Mouse (Mus musculus): ENCODE results near the gene Sfxn2. TPM values are rescaled to one million over a fixed set of nuclear protein-coding genes. Genes with fewer than 3 reads are reported as not detected.
"Not testable (repeated sequence)": the region's sequence is repeated elsewhere in the genome, so short reads cannot be mapped to it uniquely, and the experiment has no call there.

Sfxn2 gene
- total RNA-seq, 4 experiments from 2014 or later: 7.3 to 9.2 (median 7.5) TPM

DNA sequence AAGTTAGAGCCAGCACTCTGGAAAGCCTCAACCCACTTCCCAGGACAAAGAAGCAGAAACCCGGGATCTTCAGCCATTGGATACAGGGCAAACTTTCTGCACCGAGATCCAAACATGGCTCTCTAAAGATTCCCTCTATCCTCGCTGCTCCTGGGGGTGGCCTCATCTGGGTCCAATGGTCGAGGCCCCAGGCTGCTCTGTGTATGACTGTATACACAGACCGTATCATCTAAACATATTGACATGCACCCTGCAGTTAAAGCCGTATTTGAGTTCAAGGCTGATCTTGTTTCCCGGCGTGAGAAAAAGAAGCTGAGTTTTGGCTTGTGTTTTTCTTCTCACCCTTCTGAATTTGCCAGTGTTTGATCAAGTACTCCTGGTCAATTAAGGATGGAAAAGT lies 30.4 kb upstream of the Sfxn2 start:
- no peak for DNase-seq (ENCODE audit: low spot score in 2 of 2)

DNA sequence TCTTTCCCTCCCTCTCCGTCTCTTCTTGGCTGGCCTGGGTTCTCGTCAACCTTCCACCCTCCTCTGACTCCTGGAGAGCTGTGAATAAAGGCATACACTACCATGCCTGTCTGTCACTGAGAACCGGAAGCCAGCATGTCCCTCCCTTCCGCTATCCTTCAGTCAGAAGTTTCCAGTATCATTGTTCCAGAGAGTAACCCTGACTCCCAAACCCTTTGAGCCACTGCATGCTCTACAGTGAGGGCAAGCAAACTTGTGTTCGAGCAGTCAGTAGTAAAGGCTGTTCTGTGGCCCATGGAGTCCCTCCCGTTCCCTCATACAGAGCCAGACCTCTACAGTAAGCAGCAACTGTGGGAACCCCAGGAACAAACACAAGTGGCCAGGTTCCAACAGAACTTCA lies 25.6 kb upstream of the Sfxn2 start:
- no peak for DNase-seq (ENCODE audit: low spot score in 2 of 2)

DNA sequence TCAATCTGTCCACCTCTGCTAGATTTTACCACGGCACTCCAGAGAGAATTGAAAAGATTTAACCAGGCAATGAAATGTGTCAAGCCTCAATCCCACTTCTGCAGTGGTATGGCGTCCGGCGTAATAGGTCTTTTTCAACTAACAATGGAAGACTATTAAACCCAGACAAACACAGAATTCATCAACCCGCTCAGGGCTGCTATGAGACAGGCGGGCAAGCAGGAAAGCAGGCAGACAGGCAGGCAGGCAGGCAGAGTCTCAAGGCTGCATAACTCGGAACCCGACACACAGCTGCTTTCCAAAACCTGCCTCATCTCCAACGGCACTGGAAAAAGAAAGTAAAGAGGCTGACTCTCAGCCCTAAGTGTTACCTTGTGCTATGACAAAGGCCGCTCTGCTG lies 25.1 kb upstream of the Sfxn2 start:
- DNase-seq (ENCODE audit: low spot score in 2 of 2): no peak

DNA sequence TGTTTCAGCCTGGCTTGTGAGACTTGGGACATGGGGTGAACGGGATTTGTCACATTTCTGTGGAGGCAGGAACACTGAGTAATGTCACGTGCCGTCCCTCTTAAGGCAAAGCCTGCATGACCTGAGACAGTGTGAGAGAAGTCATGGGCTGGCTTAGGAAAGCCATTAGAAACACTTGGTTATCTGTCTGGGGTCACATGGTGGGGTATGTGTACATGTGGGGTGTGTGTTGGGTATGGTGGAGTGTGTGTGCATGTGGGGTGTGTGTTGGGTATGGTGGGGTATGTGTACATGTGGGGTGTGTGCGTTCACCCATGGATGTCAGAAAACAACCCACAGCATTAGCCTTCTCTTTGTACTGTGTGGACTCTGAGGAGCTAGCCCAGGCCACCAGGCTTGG lies 22.8 kb upstream of the Sfxn2 start:
- no peak for DNase-seq (ENCODE audit: low spot score in 2 of 2)

DNA sequence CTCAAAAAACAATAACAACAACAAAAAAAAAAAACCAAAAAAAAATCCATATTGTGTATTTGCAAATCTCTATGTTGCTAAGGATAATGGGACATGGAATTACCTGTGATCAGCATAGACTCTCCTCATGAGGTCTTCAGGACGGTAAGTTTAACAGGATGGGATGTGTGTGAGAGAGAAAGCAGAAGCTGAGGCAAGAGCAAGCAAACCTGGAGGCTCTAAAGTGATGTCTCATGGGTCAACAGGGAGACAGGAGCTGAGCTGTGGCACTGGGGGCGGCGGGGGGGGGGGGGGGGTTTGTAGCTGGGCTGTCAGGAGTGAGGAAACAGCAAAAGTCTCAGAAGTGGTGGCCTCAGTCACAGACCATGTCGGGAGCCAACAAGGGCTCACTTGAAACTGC lies 20.7 kb upstream of the Sfxn2 start:
- no peak for DNase-seq (ENCODE audit: low spot score in 2 of 2)

DNA sequence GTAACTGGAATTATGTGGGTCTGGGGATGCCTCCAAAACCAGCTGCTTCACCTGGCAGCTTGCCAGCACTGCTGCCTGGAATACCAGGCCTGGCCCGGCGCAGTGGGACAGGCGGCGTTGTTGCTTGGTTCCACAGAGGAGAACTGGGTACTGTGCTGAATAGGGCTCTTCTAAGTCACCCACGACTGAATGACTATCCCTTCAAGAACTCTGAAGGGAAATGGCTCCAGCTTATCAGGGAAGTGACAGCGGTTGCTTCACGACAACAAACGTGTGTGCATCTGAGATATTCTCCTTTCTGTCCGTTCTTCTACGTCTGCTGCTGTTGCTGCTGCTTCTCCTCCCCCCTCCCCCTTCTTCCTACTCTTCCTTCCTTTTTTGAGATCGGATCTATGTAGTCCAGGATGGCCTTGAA lies 19.6 kb upstream of the Sfxn2 start:
- peak in 1 of 2 experiments; percentile 57 for DNase-seq (ENCODE audit: low spot score in 2 of 2)

DNA sequence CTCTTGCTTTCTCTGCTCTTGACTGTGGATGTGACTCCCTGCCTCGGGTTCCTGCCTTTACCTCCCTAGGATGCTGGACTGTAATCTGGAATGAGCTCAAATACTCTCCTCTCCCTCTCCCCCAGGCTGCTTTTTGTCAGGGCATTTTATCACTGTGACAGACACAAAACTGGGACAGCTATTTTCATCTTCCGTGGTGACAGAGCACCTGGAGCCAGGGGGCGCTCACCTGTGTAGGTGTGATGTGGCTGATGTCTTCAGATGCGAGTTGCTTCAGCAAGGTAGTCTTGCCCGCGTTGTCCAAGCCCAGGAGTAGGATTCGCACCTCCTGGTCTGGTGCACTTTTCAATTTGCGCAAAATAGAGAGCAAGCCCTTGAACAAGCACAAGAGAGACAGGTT lies 15.2 kb upstream of the Sfxn2 start:
- DNase-seq (ENCODE audit: low spot score in 2 of 2): no peak

DNA sequence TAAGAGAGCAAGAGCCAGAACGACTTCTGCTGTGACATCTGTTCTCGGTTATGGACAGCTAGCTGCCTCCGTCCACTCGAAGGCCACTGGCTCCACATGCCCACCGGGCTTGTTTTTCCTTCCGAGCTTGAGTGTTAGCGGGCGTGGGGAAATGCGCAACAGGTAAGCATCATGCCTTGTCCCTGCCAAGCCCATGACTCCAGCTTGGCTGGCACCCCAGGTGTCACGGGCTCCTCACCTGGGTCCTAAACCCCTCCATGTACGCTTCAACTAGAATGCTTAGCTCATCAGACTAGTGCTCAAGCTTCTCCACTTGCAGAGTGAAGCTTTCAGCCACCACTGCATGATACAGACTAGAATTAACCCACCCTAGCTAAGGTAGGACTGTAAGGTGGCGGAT lies 14.5 kb upstream of the Sfxn2 start:
- no peak for DNase-seq (ENCODE audit: low spot score in 2 of 2)

DNA sequence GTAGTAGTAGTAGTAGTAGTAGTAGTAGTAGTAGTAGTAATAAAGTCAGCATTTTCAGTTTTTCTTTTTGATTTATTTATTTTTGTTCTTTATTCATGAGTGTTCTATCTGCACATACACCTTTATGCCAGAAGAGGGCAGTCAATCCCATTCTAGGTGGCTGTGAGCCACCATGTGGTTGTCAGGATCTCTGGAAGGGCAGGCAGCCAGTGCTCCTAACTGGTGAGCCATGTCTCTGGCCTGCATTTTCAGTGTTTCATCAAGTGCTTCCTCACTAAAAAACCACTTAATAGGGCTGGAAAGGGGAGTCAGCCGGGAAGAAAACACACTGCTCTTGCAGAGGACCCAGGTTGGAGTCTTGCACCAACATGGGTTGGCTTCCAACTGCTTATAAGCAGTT lies 11.0 kb upstream of the Sfxn2 start:
- peak in 1 of 2 experiments; percentile 52 for DNase-seq (ENCODE audit: low spot score in 2 of 2)

DNA sequence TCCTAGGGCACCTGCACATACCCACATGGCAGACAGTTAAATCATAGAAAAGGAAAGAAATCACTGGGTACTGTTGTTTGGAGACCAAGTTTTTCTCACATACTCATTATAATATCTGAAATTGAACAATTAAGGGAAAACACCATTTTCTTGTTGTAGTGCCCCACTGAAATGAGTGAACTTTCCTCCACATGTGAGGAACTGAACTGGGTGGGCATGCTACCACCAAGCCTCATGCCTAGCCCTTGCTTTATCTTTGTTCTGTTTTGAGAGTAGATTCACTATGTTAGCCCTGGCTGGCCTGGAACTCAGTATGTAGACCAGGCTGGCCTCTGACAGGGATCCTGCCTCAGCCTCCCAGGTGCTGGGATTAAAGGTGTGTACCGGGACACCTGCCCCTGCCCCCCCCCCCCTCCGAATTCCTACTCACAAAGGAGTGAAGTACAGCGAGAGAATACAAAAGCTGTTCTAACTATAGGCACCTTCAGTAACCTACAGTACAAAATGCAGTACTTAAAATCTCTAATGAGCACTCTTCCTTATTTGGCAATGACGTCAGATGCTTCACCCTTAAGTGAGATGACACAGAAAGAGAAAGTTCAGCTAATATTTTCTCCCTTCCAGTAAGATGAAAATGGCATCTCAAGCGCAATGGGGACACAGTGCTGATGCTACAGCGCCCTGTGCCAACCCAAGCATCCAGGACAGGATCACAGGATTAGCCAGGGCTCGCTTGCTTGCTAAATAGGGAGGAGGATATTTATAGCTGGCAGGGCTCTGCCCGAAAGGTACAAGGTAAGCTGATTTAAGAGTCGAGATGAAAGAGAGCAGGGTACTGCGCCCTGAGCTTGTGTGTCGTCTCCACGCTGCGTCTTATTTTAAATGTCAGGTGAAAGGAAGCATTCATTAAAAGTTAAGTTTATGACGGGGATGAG lies 10.3 kb upstream of the Sfxn2 start:
- DNase-seq (ENCODE audit: low spot score in 2 of 2): no peak

DNA sequence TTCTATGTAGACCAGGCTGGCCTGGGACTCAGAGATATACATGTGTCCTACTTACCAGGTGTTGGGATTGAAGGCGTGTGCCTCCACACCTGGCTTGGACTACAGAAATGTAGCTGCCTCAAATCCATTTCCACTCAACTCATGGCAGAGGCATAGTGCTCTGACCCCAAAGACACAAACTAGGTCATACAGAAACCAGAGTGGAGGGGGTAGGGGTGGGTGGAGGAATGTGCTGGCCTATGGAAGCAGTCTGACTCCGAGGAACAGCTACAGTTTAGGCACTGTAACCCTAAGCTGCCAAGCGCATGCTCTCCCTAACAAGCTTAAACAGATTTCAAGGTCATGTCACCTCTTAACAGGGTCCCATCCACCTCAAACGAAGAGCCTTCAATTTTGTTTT lies 9.6 kb upstream of the Sfxn2 start:
- DNase-seq (ENCODE audit: low spot score in 2 of 2): no peak

DNA sequence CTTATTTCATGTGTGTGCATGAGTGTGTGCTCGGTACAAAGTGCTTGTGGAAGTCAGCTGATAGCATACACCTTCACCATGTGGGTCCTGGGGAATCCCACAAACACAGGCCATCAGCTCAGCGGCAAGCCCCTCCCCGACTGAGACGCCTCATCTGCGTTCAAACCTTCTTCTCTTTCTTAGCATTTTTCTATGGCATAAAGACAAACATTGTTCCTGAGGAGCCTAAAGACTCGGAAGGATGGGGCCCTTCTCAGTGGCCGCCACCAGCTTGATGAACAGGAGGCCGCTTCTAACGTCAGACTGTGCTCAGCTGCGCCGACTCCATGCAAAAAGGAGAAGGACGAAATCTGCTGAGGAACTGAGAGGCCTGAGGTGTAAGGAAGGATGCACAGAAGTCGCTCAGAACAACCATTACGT lies 9.1 kb upstream of the Sfxn2 start:
- DNase-seq (ENCODE audit: low spot score in 2 of 2): no peak

DNA sequence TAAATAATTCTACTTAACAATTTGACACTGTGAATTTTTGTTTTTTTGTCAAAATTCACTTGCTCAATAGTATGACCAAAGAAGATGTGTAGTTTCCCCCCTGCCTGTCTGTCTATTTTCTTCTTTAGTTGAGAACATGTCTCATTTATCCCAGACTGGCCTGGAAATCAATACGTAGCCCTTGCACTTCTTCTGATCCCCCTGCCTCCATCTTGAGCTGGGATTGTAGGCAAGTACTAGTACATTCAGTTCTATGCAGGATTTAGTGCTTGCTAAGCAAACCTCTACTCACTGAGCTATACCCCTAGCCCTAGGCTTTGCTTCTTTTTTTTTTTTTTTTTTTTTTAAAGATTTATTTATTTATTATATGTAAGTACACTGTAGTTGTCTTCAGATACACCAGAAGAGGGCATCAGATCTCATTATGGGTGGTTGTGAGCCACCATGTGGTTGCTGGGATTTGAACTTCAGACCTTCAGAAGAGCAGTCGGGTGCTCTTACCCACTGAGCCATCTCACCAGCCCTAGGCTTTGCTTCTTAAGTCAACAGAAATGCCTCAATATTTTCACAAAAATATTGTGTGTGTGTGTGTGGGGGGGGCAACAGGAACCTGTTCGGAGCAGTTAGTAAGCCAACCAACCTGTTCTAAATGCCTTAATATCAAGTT lies 1.8 kb upstream of the Sfxn2 start:
- DNase-seq (ENCODE audit: low spot score in 2 of 2): not testable (repeated sequence)

DNA sequence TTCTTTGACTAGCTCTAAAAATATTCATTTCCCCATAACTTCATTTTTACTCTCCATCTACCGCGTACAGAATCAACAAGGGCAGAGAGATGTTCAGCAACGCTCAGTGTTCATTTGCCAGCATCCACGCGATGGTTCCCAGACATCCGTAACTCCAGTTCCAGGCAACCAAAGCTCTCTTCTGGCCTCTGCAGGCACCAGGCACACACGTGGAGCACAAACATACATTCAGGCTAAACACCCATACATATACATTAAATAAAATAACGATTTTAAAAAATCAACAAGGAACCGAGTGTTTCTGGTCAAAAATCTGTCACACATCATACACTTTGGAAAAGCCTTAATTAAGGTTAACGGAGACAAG lies 1.3 kb upstream of the Sfxn2 start:
- no peak for DNase-seq (ENCODE audit: low spot score in 2 of 2)

DNA sequence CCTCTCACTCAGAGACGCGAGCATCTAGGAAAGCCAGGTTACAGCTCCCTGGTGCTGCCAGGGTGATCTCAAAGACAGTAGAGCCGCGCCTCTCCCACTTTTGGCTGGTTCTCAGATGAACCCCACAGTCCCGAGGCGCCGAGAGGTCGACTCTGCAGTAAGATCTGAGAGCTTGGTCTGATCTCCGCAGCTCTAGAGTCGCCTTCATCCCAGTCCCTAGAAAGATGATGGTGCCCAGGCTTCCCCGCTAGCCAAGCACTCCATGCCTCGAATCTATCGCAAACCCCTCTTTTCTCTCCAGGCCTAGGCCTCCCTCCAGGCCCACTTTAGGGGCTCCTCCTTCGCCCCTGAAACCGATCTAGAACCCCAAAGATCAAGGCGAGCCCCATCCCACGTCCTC lies 617 bp upstream of the Sfxn2 start:
- DNase-seq (ENCODE audit: low spot score in 2 of 2): no peak

DNA sequence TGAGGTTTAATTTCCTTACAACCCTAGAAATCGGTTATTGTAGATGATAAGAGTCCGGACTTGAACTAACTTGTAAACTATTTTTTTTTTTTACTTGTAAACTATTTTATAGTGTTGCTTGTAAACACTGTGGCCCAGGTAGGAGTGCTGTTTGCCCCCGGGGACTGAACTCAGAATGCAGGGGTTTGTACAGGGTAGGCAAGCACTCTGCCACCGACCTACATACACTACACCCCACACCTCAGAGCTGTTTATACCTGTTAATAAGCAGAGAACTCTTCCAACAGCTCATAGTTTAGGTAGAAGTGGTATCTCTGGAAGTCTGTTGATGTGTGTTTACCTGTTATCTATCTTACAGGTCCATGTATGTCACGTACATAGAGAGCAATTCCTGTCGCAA lies 825 bp downstream of the Sfxn2 start:
- DNase-seq (ENCODE audit: low spot score in 2 of 2): no peak

DNA sequence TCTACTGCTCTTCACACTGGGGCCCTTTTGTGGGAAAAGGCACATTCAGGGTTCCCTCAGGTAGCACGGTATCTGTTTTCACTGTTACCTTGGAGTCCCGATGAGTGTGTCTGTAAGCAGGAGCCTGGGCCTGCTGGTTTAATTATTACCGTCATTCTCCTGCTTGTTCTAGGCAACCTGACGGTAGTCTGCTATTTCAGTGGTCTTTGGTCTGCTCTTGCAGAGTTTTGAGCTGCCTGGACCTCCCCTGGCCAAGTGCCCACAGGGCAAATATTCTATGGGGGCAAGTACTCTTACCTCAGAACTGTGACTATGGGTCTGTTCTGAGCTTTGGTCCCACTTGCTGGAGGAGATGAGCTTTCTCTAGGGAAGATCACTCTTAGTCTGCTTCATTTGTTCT lies 2.0 kb downstream of the Sfxn2 start:
- DNase-seq (ENCODE audit: low spot score in 2 of 2): no peak

DNA sequence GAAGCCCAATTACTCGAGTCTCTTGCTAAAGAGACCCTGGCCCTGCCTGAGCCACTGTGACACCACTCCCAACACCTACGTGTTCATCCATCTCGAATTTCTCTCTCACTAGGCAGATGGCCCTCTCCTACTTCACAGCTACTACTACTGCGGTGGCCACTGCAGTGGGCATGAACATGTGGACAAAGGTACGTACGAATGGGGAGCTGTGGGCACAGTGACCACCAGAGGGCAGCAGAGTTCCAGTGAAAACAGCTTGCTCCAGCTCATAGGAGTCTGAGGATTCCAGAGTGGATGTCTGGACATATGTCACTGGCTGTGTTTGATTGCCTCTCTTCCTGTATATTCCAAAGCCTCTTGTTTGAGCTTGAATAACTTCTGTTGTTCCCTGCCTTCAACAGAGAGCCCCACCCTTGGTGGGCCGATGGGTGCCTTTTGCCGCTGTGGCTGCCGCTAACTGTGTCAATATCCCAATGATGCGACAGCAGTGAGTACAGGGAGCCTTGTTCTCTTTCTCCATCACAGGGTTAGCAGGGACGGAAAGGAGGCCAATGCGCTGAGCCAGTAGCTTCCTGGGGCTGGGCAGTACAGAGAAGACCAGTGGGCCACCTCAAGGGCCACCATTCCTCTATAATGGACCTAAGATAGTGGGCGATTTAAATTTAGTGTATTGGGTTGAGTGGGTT lies 14.8 kb downstream of the Sfxn2 start:
- peak; percentile 67 to 90 for DNase-seq (ENCODE audit: low spot score in 2 of 2)

DNA sequence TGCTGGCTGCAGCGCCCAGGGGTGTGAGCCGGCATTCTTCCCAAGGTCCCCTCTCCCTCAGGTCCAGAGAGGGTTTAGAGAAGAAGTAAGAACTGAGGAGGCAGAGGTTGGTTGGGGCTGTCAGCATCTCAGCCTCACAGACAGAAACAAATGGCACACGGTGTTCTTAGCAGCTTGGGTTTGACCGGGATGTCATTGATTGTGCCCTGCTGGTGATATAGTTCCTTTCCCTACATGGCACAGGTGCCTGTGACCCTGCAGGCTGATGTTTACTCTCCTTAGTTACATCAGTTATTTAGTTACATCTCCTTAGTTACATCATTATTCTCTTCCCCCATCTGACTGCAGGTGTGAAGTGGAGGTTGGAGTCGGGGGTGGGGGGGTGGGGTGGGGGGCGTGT lies 18.4 kb downstream of the Sfxn2 start:
- no peak for DNase-seq (ENCODE audit: low spot score in 2 of 2)

DNA sequence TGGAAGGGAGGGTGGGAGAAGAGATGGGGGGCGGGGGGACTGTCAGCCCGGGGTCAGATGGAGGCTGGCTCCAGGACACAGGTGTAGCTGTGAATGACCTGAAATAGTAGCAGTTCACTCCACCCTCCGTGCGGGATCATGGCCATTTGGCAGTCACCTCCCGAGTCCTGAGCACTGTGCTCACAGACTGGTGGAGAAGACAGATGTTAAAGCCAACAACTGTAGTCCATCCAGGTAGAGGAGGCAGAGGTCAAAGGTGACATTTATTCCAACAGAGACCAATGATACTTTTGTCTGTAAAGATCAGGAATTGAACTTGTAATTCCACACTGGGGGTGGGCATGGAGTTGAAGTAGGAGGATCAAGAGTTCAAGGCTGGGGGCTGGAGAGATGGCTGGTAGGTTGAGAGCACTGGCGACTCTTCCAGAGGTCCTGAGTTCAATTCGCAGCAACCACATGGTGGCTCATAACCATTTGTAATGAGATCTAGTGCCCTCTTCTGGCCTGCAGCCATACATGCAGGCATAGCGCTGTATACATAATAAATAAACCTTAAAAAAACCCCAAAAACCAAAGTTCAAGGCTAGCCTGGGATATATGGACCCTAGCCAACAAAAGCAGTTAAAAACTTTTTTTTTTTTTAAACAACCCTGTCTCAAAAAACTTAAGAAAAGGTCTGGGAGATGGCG lies 19.7 kb downstream of the Sfxn2 start:
- DNase-seq (ENCODE audit: low spot score in 2 of 2): no peak

DNA sequence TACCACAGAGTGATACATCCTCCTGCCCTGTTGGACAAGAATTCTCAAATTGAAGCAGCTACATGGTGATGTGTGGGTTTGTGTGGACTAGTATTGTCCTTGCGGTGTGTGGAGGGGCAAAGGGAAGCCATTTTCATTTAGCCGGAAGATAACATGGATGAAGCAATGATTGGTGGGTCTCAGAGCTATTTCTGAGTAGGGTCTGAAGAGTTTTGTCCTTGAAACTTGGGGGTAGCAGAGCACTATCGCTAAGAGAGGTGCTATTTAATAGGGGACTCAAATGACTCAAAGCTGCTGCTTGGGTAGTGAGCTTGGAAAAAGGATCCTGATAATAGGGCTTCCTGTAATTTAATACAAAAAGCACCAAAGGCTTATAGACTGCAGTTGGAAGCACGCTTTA lies 25.0 kb downstream of the Sfxn2 start:
- DNase-seq (ENCODE audit: low spot score in 2 of 2): no peak

Measured in layer of hippocampus, adult 8-10 months (tissue).